Mouse (Mus musculus) midbrain, embryonic 11.5 days (tissue): ENCODE data around the gene Tmem106b. TPM values are rescaled to one million over a fixed set of nuclear protein-coding genes. Genes with fewer than 3 reads are reported as not detected.

Experiments used
- ATAC-seq: fragments of 200-750 bp; cut with Nextera tagmentation; 2 replicates; pipeline ENCODE4 v1.8.0; 2017; ENCODE audit warnings: moderate TSS enrichment, moderate library complexity; ENCODE audit not compliant: low FRiP score
- DNase-seq: peaks from one replicate; pipeline ENCODE4 v3.0.0; 2015; ENCODE audit warnings: low spot score; ENCODE audit errors: missing footprints
- H3K27ac ChIP-seq: fragments of 300-500 bp; sonication (generic); 2 replicates; pipeline ENCODE4 v1.5.1; 2014; ENCODE audit warnings: low read depth, low read length
- H3K27me3 ChIP-seq: fragments of 300-500 bp; sonication (generic); 2 replicates; pipeline ENCODE4 v1.6.1; 2014; ENCODE audit warnings: mild to moderate bottlenecking, low read length, moderate library complexity, mixed read lengths; ENCODE audit not compliant: control insufficient read depth, insufficient read depth
- H3K36me3 ChIP-seq: fragments of 300-500 bp; sonication (generic); 2 replicates; pipeline ENCODE4 v1.6.1; 2014; ENCODE audit warnings: mild to moderate bottlenecking, low read length, moderate library complexity, mixed read lengths; ENCODE audit not compliant: control insufficient read depth, insufficient read depth
- H3K4me1 ChIP-seq: fragments of 300-500 bp; sonication (generic); 2 replicates; pipeline ENCODE4 v1.6.1; 2014; ENCODE audit warnings: low read length; ENCODE audit not compliant: control insufficient read depth, insufficient read depth
- H3K4me2 ChIP-seq: fragments of 300-500 bp; sonication (generic); 2 replicates; pipeline ENCODE4 v1.6.1; 2014; ENCODE audit warnings: mild to moderate bottlenecking, moderate library complexity
- H3K4me3 ChIP-seq: fragments of 300-500 bp; sonication (generic); 2 replicates; pipeline ENCODE4 v1.5.1; 2014; ENCODE audit warnings: low read depth, low read length
- H3K9ac ChIP-seq: fragments of 300-500 bp; sonication (generic); 2 replicates; pipeline ENCODE4 v1.6.1; 2014; ENCODE audit warnings: low read length
- H3K9me3 ChIP-seq: fragments of 300-500 bp; sonication (generic); 2 replicates; pipeline ENCODE4 v1.6.1; 2016; ENCODE audit warnings: low read length; ENCODE audit not compliant: control insufficient read depth
- WGBS: fragments of 180-500 bp; shearing (Covaris S2); extraction: QIAGEN DNeasy Blood & Tissue Kit; methylation state at CpG from one replicate; pipeline ENCODE4 v1.1.7; 2014; 5-methylcytosine and 5-hydroxymethylcytosine counted together
- polyA plus RNA-seq: library from polyadenylated mRNA; unstranded; fragments of >200 nt; fragmentation: Nextera tagmentation; extraction: Ambion mirVana; gene quantifications from 2 replicates; pipeline ENCODE4 v1.2.1, GENCODE M21; 2014

The Tmem106b gene
- 30.4 and 35.6 TPM in 2 replicates for polyA plus RNA-seq

DNA sequence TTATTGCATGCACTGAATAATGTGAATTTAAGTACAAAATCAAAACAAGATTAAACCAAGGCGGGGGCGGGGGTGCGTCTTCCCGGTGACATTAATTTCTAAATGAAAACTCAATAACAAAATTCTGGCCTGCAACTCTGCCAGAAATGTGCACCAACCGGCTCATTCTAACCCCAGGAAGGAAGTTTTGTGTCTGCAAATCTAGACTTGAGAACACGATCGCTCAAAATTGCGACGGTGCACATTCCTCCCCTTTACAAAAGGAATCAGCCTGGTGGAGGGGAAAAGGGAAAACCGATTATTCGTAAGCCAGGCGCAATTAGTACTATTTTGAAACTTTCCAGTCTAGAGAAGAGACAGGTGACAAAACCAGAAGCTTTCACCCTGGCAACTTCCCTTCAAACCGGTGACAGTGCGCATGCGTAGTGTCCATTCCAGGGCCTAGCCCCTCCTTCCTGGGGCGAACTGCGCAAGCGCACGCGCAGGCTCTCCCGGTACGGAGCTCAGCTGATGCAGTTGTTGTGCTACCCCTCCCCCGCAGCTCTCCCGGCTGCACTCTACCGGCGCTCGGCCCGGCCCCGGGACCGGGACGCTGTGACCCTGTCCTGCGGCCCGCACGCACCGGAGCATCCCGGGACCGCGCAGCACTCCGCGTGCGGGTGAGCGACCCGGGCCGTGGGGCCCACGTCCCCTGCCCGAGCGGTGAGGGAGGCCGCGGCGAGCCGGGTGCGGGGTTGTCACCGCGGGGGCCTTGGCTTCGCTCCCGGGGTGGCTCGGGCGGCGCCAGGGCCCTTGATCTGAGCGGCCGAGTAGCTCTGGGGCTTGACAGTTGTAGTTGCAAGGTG lies at the start of gene Tmem106b:
Gene Tmem106b (plus strand): TSS at position 458 of the 845 bp plus-strand sequence.
- peak within 1 kb of the TSS; percentile 95 for H3K9ac ChIP-seq
- no peaks in the 10 kb centered on the region; the same call in 1 of the 2 replicates for H3K36me3 ChIP-seq
- H3K27ac ChIP-seq, result peak within 1 kb of the TSS; percentile 44; the same call in 1 of the 2 replicates
- WGBS, result 2% methylated on average over 60 of the region's 61 CpGs
- H3K27me3 ChIP-seq, result no peaks in the 10 kb centered on the region
- peak within 1 kb of the TSS; percentile 78 for H3K4me2 ChIP-seq
- H3K9me3 ChIP-seq, result no peaks in the 10 kb centered on the region
- peak; percentile 100 for ATAC-seq
- peak; percentile 100 for DNase-seq
- peak within 1 kb of the TSS; percentile 90 for H3K4me3 ChIP-seq
- peaks cover 4% of the 10 kb centered on the region for H3K4me1 ChIP-seq

DNA sequence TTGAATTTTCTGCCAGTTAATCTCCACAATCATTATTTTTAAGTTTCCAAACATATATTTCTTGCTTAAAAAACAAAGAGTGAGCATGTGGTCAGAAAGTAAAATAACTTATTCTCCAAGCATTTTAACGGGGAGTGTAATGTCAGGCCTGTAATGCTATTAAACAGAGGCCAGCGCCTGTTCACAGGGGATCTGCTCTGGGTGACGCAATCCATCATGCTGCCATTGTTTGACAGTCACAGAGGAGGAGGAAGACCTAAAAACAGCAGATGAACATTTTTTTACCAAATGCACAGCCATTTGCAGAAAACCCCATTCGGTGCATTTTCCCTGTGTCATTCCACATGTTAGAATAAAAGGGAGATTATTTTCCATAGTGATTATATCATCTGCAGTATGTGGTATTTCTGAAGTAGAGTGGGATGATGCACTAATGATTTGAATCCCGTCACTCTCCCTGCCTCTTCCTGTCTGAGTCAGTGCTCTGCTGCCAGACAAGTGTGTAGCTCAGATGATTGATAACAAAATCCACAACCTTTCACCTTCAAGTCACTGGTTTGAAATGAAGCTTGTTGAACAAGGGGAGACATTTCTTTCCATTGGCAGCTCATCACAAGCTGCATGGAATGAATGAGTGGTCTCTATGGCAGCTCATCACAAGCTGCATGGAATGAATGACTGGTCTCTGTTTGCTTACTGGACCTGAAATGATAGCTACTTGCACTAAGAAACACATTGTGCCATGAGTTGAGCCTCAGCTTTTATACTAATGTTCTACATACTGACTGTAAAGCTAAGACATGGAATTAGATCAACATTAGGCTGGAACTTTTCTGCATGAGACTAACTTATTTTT lies 48.1 kb upstream of the Tmem106b start:
- DNase-seq, result no peak

DNA sequence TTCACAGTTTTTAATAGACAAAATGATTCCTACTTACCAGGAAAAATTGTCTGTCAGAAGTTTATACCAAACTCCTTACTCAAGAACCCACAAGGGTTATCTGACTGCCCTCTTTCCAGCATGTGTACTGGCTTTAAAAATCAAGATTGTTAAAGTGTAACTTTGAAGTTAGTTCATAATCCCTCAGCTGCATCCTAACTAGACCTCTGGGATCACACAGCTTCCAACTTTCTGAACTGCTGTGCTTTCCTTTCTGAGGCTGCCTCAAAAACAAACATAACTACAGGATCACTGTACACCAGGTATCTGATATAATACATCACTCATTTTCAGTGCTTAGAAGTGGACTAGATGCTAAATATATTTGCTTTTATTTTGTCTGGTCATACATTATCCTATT lies 39.0 kb upstream of the Tmem106b start:
- Histone ChIP-seq H3K27me3 (no peaks in the 10 kb centered on the region), H3K36me3 (no peaks in the 10 kb centered on the region), H3K9me3 (no peaks in the 10 kb centered on the region), H3K4me3 (no peak overlapping the region), H3K9ac (no peak overlapping the region), H3K27ac (no peak overlapping the region), H3K4me2 (no peak overlapping the region), H3K4me1 (no peaks in the 10 kb centered on the region)
- ATAC-seq, result no peak
- no peak for DNase-seq

More for the DNA sequence above, 48.1 kb upstream of the Tmem106b start:
- Histone ChIP-seq H3K9ac (no peak overlapping the region), H3K4me1 (no peaks in the 10 kb centered on the region), H3K9me3 (no peaks in the 10 kb centered on the region), H3K27me3 (no peaks in the 10 kb centered on the region), H3K27ac (no peak overlapping the region), H3K4me2 (no peak overlapping the region), H3K4me3 (no peak overlapping the region), H3K36me3 (no peaks in the 10 kb centered on the region)
- 48% methylated on average over 5 of the region's 5 CpGs for WGBS
- peak; percentile 70; the same call in 1 of the 2 replicates for ATAC-seq

DNA sequence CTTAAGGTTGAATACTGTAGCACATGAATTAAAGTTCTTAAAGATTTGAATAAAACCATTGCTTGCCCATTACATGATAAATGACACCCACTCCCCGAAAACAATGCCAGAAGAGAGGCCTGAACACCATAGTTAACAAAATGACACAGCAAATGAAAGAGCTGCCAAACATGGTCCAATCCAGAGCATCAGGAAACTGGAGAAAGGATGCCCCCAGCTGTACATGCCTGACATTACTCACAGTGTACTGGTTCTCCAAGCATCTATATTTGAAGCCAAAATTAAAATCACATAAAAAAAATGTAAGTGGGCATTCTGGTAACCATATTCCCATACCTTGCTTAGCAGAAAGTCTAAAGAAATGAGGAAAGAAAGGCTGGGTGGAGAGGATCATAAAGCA lies 38.6 kb upstream of the Tmem106b start:
- H3K27ac ChIP-seq, result no peak overlapping the region
- DNase-seq, result no peak
- no peak overlapping the region for H3K9ac ChIP-seq
- no peaks in the 10 kb centered on the region for H3K27me3 ChIP-seq
- no peak overlapping the region for H3K4me2 ChIP-seq
- 55% methylated on average over 1 of the region's 1 CpGs for WGBS
- no peaks in the 10 kb centered on the region for H3K9me3 ChIP-seq
- H3K36me3 ChIP-seq, result no peaks in the 10 kb centered on the region
- H3K4me3 ChIP-seq, result no peak overlapping the region
- ATAC-seq, result peak; percentile 74; the same call in 1 of the 2 replicates
- no peaks in the 10 kb centered on the region for H3K4me1 ChIP-seq

DNA sequence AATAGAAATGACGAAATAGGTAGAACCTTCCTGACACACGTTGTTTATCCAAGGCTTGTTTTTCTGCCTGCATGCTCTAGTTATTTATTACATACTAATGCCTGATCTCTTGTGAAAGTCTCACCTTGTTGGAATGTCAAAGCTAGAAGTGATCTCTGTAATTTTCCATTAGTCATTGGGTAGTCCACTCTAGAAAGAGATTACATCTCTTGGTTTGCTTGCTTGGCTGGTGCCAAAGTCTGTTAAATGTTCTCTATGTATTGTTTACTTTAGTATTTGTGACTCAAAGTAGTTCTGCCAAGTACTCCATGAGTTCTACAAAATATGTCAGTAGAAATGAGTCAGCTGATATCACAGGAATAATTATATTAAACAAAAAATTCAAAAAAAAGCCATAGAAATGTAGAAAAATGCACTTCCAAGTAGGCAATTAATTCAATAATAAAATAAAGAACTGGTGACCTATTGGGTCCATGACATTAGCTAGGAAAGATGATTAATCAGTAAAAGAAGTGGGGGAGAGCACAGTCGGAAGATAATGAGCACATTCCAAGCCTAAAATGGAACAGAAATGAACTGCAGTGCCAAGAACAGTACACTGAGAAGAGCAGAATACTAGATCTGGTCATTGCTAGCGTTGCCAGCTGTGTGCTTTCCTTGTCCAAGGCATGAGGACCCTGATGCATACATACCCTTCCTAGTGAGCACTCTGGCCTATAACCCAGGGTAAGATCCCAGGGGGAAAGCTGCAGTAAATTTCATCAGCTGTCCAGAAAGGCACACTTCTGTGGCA lies 17.0 kb upstream of the Tmem106b start:
- Histone ChIP-seq H3K4me1 (no peaks in the 10 kb centered on the region), H3K27ac (no peak overlapping the region), H3K27me3 (no peaks in the 10 kb centered on the region), H3K9ac (no peak overlapping the region), H3K4me2 (no peak overlapping the region), H3K4me3 (no peak overlapping the region), H3K9me3 (no peaks in the 10 kb centered on the region), H3K36me3 (no peaks in the 10 kb centered on the region)
- DNase-seq (no peak), ATAC-seq (no peak)
- WGBS, result 86% methylated on average over 4 of the region's 4 CpGs

DNA sequence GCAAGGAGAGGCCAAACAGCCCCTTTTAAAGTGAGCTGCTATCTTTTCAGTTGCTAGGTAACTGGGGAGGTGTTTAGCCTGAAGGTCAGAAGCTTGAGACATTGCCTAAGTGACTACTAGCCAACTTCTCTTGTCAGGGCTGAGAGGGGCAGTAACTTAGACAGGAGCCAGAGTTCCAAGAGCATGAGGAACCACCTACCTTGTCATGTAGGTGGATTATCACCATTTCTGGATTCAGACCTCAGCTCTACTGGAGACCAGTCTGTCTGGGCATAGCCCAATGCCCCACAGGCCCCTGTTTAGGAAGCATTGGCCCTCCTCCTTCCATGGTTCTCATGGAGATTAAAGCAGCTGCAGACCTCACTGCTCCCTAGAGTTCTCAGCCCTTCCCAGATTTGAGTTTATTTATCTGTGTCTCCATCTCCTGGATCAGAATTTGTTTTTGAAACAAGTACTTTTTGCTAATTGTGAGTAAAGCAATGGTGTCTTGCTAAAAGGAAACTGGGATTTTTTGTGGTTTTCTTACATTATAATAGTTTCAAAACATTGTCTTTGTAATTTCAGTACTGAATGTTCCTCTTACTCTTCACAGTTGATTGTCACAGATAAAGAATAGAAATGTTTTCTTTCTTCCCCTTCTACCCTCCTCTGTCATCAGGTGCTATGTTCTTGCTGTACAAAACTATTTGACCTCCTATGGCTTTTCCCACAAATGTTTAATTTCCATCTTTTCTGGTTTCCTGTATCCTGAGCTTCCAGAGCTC lies 8.1 kb upstream of the Tmem106b start:
- no peaks in the 10 kb centered on the region for H3K9me3 ChIP-seq
- H3K27me3 ChIP-seq, result no peaks in the 10 kb centered on the region
- no peak overlapping the region for H3K27ac ChIP-seq
- no peaks in the 10 kb centered on the region for H3K4me1 ChIP-seq
- H3K4me3 ChIP-seq, result no peak overlapping the region
- DNase-seq, result peak; percentile 79
- no peaks in the 10 kb centered on the region for H3K36me3 ChIP-seq
- no peak overlapping the region for H3K9ac ChIP-seq
- no peak for ATAC-seq
- H3K4me2 ChIP-seq, result no peak overlapping the region

DNA sequence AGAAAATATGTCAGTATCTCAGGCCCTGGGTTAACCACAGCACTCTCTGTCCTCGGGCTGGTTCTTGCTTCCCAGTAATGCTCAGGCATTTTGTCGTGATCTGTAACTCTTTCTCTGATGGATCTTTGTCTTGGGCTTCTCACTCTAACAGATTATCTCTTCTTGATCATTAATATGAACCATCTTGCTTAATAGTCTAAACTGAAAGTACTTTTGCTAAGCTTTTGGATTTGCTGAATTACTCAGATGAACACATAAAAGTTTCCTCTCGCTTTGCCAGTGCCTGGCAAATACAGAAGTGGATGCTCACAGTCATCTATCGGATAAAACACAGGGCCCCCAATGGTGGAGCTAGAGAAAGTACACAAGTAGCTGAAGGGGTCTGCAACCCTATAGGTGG lies 7.5 kb upstream of the Tmem106b start:
- Histone ChIP-seq H3K9ac (no peak overlapping the region), H3K9me3 (no peaks in the 10 kb centered on the region), H3K27me3 (no peaks in the 10 kb centered on the region), H3K4me1 (no peaks in the 10 kb centered on the region), H3K4me2 (no peak overlapping the region), H3K36me3 (no peaks in the 10 kb centered on the region), H3K27ac (no peak overlapping the region), H3K4me3 (no peak overlapping the region)
- ATAC-seq (no peak), DNase-seq (no peak)
- 87% methylated on average over 4 of the region's 4 CpGs for WGBS

DNA sequence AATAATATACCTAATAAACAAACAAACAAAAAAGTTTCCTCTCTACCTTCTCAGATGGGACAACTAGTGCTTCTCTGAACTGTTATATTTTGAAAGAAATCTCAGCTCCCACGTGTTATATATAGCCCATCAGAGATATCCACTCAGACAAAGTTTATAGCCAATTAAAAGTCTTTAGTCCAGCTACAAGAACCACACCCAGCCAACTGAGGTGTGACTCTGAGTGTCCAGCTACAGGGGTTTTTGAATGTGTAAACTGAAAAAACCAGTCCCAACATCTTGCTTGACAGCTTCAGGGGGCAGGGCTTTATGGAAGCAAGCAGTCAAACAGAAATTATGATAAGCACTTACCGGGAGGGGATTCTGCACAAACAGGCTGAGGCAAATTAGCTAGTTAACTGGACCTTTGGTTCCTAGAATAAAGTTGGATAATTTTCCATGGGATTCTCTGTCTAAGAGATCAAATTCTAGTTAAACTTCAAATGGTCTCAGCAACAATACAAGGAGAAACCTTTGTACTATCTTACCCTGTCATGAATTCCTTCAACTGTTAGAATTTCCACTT lies 6.8 kb upstream of the Tmem106b start:
- no peak overlapping the region for H3K9ac ChIP-seq
- H3K4me2 ChIP-seq, result no peak overlapping the region
- ATAC-seq (no peak), DNase-seq (peak; percentile 54)
- H3K36me3 ChIP-seq, result no peaks in the 10 kb centered on the region
- H3K9me3 ChIP-seq, result no peaks in the 10 kb centered on the region
- 89% methylated on average over 2 of the region's 2 CpGs for WGBS
- no peaks in the 10 kb centered on the region for H3K4me1 ChIP-seq
- H3K4me3 ChIP-seq, result no peak overlapping the region
- H3K27me3 ChIP-seq, result no peaks in the 10 kb centered on the region
- no peak overlapping the region for H3K27ac ChIP-seq
